Mouse (Mus musculus) kidney, embryonic 14.5 days (tissue): ENCODE results near the gene Ints1. TPM values are rescaled to one million over a fixed set of nuclear protein-coding genes. Genes with fewer than 3 reads are reported as not detected.

Source experiments
- ATAC-seq: fragments of 200-750 bp; cut with Nextera tagmentation; 2 replicates; pipeline ENCODE4 v1.8.0; 2017; ENCODE audit warnings: moderate number of reproducible peaks, mild to moderate bottlenecking, moderate TSS enrichment, moderate library complexity; ENCODE audit not compliant: low FRiP score, low TSS enrichment
- H3K27ac ChIP-seq: fragments of 300-500 bp; sonication (generic); 2 replicates; pipeline ENCODE4 v1.5.1; 2014; ENCODE audit warnings: low read depth, mild to moderate bottlenecking, low read length, moderate library complexity, mixed read lengths
- H3K27me3 ChIP-seq: fragments of 300-500 bp; sonication (generic); 2 replicates; pipeline ENCODE4 v1.6.1; 2014; ENCODE audit warnings: mild to moderate bottlenecking, low read length; ENCODE audit not compliant: control insufficient read depth, insufficient read depth
- H3K36me3 ChIP-seq: fragments of 300-500 bp; sonication (generic); 2 replicates; pipeline ENCODE4 v1.6.1; 2014; ENCODE audit warnings: low read length, mixed read lengths; ENCODE audit not compliant: control insufficient read depth, insufficient read depth
- H3K4me1 ChIP-seq: fragments of 300-500 bp; sonication (generic); 2 replicates; pipeline ENCODE4 v1.6.1; 2014; ENCODE audit warnings: low read length, mixed read lengths; ENCODE audit not compliant: control insufficient read depth, insufficient read depth
- H3K4me2 ChIP-seq: fragments of 300-500 bp; sonication (generic); replicated peaks from 2 replicates; pipeline ENCODE4 v1.6.1; 2014; ENCODE audit warnings: low read depth, mild to moderate bottlenecking, low read length
- H3K4me3 ChIP-seq: fragments of 300-500 bp; sonication (generic); 2 replicates; pipeline ENCODE4 v1.5.1; 2014; ENCODE audit warnings: mild to moderate bottlenecking, low read length
- H3K9ac ChIP-seq: fragments of 300-500 bp; sonication (generic); 2 replicates; pipeline ENCODE4 v1.6.1; 2014; ENCODE audit warnings: low read depth, mild to moderate bottlenecking, low read length, moderate library complexity
- H3K9me3 ChIP-seq: fragments of 300-500 bp; sonication (generic); 2 replicates; pipeline ENCODE4 v1.6.1; 2016; ENCODE audit warnings: low read length; ENCODE audit not compliant: control insufficient read depth
- WGBS: fragments of 180-500 bp; shearing (Covaris S2); extraction: QIAGEN DNeasy Blood & Tissue Kit; methylation state at CpG from one replicate; pipeline ENCODE4 v1.1.7; 2014; 5-methylcytosine and 5-hydroxymethylcytosine counted together
- microRNA-seq: library from miRNA; unstranded; fragments of <30 nt; microRNA quantifications from one replicate; pipeline ENCODE4, GENCODE M21; 2016
- polyA plus RNA-seq: library from polyadenylated mRNA; unstranded; fragments of >200 nt; fragmentation: Nextera tagmentation; extraction: Ambion mirVana; gene quantifications from 2 replicates; pipeline ENCODE4 v1.2.1, GENCODE M21; 2014

The Ints1 gene
- polyA plus RNA-seq, 1 experiment from 2014 or later: 40.7 TPM

- Histone ChIP-seq H3K4me2 (no peak overlapping the region), H3K4me1 (no peaks in the 10 kb centered on the region), H3K4me3 (no peak overlapping the region), H3K27me3 (no peaks in the 10 kb centered on the region), H3K9me3 (no peaks in the 10 kb centered on the region), H3K27ac (no peak overlapping the region), H3K36me3 (no peaks in the 10 kb centered on the region), H3K9ac (no peak overlapping the region)
- no peak for ATAC-seq
- 71% methylated on average over 6 of the region's 6 CpGs for WGBS
Measured at GRCm38 (mm10) chr5:139718540-139718939, 56.9 kb downstream of the Ints1 start.

- no peak overlapping the region for H3K4me3 ChIP-seq
- 0 out of 2 replicates have a peak, but pooled peaks have one; percentile 24 for ATAC-seq
- WGBS: 100% methylated on average over 2 of the region's 2 CpGs
- no peaks in the 10 kb centered on the region for H3K4me1 ChIP-seq
- H3K9ac ChIP-seq: no peak overlapping the region
- H3K9me3 ChIP-seq: no peaks in the 10 kb centered on the region
- H3K27ac ChIP-seq: no peak overlapping the region
- no peaks in the 10 kb centered on the region for H3K27me3 ChIP-seq
- H3K4me2 ChIP-seq: no peak overlapping the region
- H3K36me3 ChIP-seq: no peaks in the 10 kb centered on the region
Measured at GRCm38 (mm10) chr5:139717723-139718122, 57.8 kb downstream of the Ints1 start.

GRCm38 (mm10) chr5:139706496-139706895 lies 69.0 kb downstream of the Ints1 start:
- no peaks in the 10 kb centered on the region for H3K4me1 ChIP-seq
- H3K4me2 ChIP-seq: no peak overlapping the region
- no peak for ATAC-seq
- H3K27ac ChIP-seq: no peak overlapping the region
- H3K9me3 ChIP-seq: no peaks in the 10 kb centered on the region
- H3K9ac ChIP-seq: no peak overlapping the region
- H3K4me3 ChIP-seq: no peak overlapping the region
- WGBS: 97% methylated on average over 10 of the region's 10 CpGs
- H3K27me3 ChIP-seq: no peaks in the 10 kb centered on the region
- H3K36me3 ChIP-seq: no peaks in the 10 kb centered on the region; the same call in 1 of the 2 replicates

- WGBS: 72% methylated on average over 2 of the region's 2 CpGs
- no peaks in the 10 kb centered on the region for H3K9me3 ChIP-seq
- H3K27ac ChIP-seq: no peak overlapping the region
- no peaks in the 10 kb centered on the region for H3K36me3 ChIP-seq
- H3K27me3 ChIP-seq: no peaks in the 10 kb centered on the region
- H3K9ac ChIP-seq: no peak overlapping the region
- H3K4me2 ChIP-seq: no peak overlapping the region
- H3K4me1 ChIP-seq: no peaks in the 10 kb centered on the region
- no peak for ATAC-seq
- H3K4me3 ChIP-seq: no peak overlapping the region
Measured at GRCm38 (mm10) chr5:139702905-139703304, 72.6 kb downstream of the Ints1 start.

GRCm38 (mm10) chr5:139702236-139702635 lies 73.2 kb downstream of the Ints1 start:
- ATAC-seq: 0 out of 2 replicates have a peak, but pooled peaks have one; percentile 32
- H3K4me1 ChIP-seq: no peaks in the 10 kb centered on the region
- no peak overlapping the region for H3K4me3 ChIP-seq
- WGBS: 51% methylated on average over 10 of the region's 10 CpGs
- H3K9me3 ChIP-seq: no peaks in the 10 kb centered on the region
- H3K36me3 ChIP-seq: no peaks in the 10 kb centered on the region
- H3K4me2 ChIP-seq: no peak overlapping the region
- no peak overlapping the region for H3K27ac ChIP-seq
- H3K27me3 ChIP-seq: no peaks in the 10 kb centered on the region
- H3K9ac ChIP-seq: no peak overlapping the region

Small RNA genes within 50 kb of the gene (microRNA-seq; reads per million reads assigned to microRNA genes)
- not detected for gene Mir7037

Other genes with a start within 250 kb of the Ints1 start
- 130 and 131 TPM in 2 replicates for gene Uncx, start 232.2 kb downstream of the Ints1 start, polyA plus RNA-seq
- gene Micall2, start 39.3 kb downstream of the Ints1 start, polyA plus RNA-seq: 3.6 and 6.4 TPM in 2 replicates
- 2.5 and 5.3 TPM in 2 replicates for gene Mafk, start 15.8 kb upstream of the Ints1 start, polyA plus RNA-seq
- gene Tmem184a, start 44.2 kb upstream of the Ints1 start, polyA plus RNA-seq: 3.7 and 4.9 TPM in 2 replicates
- not detected in 2 replicates for gene Gm26938, start 50.7 kb upstream of the Ints1 start, polyA plus RNA-seq
- gene Psmg3, start 51.2 kb upstream of the Ints1 start, polyA plus RNA-seq: 82.4 and 87.9 TPM in 2 replicates
- 0.14 and 0.50 TPM in 2 replicates for gene Elfn1, start 132.3 kb upstream of the Ints1 start, polyA plus RNA-seq